Comparison of ENCODE assay signal across 23 mouse cellular contexts in genomic region chr2:134585243-134585642, GRCm38 (mm10). TPM values are rescaled to one million over a fixed set of nuclear protein-coding genes. Genes with fewer than 3 reads are reported as not detected.
DNase-seq lines count a peak whose midpoint lies in the region; ATAC-seq and TF ChIP-seq lines count a peak whose summit lies in the region.
"Had no signal": no experiment of that assay in that cellular context is flagged by ENCODE, and none has a peak within 500 bp of the region (broad histone marks: within the 10 kb centered on the region; RNA-seq: fewer than 3 reads in every experiment).

No protein-coding gene starts in this region.

- no peaks in the 10 kb centered on the region for H3K4me1 ChIP-seq in hindbrain, postnatal 0 days (ENCODE audit: insufficient read depth, low read length)
- H3K4me1 ChIP-seq in hindbrain, embryonic 16.5 days (ENCODE audit: control insufficient read depth, insufficient read depth, low read depth, low read length), result no peaks in the 10 kb centered on the region
- no peaks in the 10 kb centered on the region for H3K4me1 ChIP-seq in midbrain, embryonic 11.5 days (ENCODE audit: control insufficient read depth, insufficient read depth, low read length)
- H3K4me1 ChIP-seq in midbrain, embryonic 16.5 days (ENCODE audit: control insufficient read depth, insufficient read depth, low read length), result no peaks in the 10 kb centered on the region
- H3K4me1 ChIP-seq in midbrain, embryonic 14.5 days (ENCODE audit: control insufficient read depth, insufficient read depth, low read length), result no peaks in the 10 kb centered on the region
- no peaks in the 10 kb centered on the region for H3K4me1 ChIP-seq in intestine, embryonic 16.5 days (ENCODE audit: control insufficient read depth, insufficient read depth, low read length)
- H3K4me1 ChIP-seq: embryonic facial prominence, embryonic 10.5 days; forebrain, embryonic 15.5 days; heart, embryonic 10.5 days; hindbrain, embryonic 12.5 days; intestine, embryonic 15.5 days had no signal

- ATAC-seq in hindbrain, postnatal 0 days, result no peak
- no peak for ATAC-seq in hindbrain, embryonic 16.5 days
- ATAC-seq in midbrain, embryonic 11.5 days (ENCODE audit: low FRiP score), result peak; percentile 61
- ATAC-seq in midbrain, embryonic 16.5 days, result no peak
- ATAC-seq in midbrain, embryonic 14.5 days (ENCODE audit: low FRiP score, low TSS enrichment), result peak; percentile 58; the same call in 1 of the 2 replicates
- no peak for ATAC-seq in intestine, embryonic 16.5 days
- ATAC-seq: forebrain, embryonic 15.5 days; intestine, embryonic 15.5 days had no signal

- H3K4me2 ChIP-seq in hindbrain, postnatal 0 days (ENCODE audit: low read depth, low read length), result no peak overlapping the region
- no peak overlapping the region for H3K4me2 ChIP-seq in hindbrain, embryonic 16.5 days (ENCODE audit: low read length)
- H3K4me2 ChIP-seq in midbrain, embryonic 11.5 days, result no peak overlapping the region
- no peak overlapping the region for H3K4me2 ChIP-seq in midbrain, embryonic 16.5 days (ENCODE audit: low read length)
- H3K4me2 ChIP-seq in midbrain, embryonic 14.5 days (ENCODE audit: low read length), result no peak overlapping the region
- no peak overlapping the region for H3K4me2 ChIP-seq in intestine, embryonic 16.5 days (ENCODE audit: low read depth, low read length)
- H3K4me2 ChIP-seq: forebrain, embryonic 15.5 days; hindbrain, embryonic 12.5 days; intestine, embryonic 15.5 days had no signal

- no peaks in the 10 kb centered on the region for H3K27me3 ChIP-seq in hindbrain, postnatal 0 days (ENCODE audit: insufficient read depth, low read length)
- H3K27me3 ChIP-seq in hindbrain, embryonic 16.5 days (replicated peaks; ENCODE audit: control insufficient read depth, insufficient read depth, low read length), result no peaks in the 10 kb centered on the region
- H3K27me3 ChIP-seq in midbrain, embryonic 11.5 days (ENCODE audit: control insufficient read depth, insufficient read depth, low read length), result no peaks in the 10 kb centered on the region
- no peaks in the 10 kb centered on the region for H3K27me3 ChIP-seq in midbrain, embryonic 16.5 days (ENCODE audit: control insufficient read depth, insufficient read depth, low read depth, low read length)
- no peaks in the 10 kb centered on the region for H3K27me3 ChIP-seq in midbrain, embryonic 14.5 days (ENCODE audit: control insufficient read depth, insufficient read depth, low read length)
- H3K27me3 ChIP-seq in intestine, embryonic 16.5 days (replicated peaks; ENCODE audit: control insufficient read depth, insufficient read depth, low read length), result no peaks in the 10 kb centered on the region
- H3K27me3 ChIP-seq: forebrain, embryonic 15.5 days; hindbrain, embryonic 12.5 days; intestine, embryonic 15.5 days had no signal

- no peaks in the 10 kb centered on the region for H3K36me3 ChIP-seq in hindbrain, postnatal 0 days (ENCODE audit: insufficient read depth, low read length)
- H3K36me3 ChIP-seq in hindbrain, embryonic 16.5 days (ENCODE audit: control insufficient read depth, insufficient read depth, low read length), result no peaks in the 10 kb centered on the region
- H3K36me3 ChIP-seq in midbrain, embryonic 11.5 days (ENCODE audit: control insufficient read depth, insufficient read depth, low read length), result no peaks in the 10 kb centered on the region
- no peaks in the 10 kb centered on the region for H3K36me3 ChIP-seq in midbrain, embryonic 16.5 days (ENCODE audit: control insufficient read depth, insufficient read depth, low read length)
- no peaks in the 10 kb centered on the region for H3K36me3 ChIP-seq in midbrain, embryonic 14.5 days (ENCODE audit: control insufficient read depth, insufficient read depth, low read length)
- no peaks in the 10 kb centered on the region for H3K36me3 ChIP-seq in intestine, embryonic 16.5 days (ENCODE audit: control insufficient read depth, insufficient read depth, low read length)
- H3K36me3 ChIP-seq: embryonic facial prominence, embryonic 10.5 days; forebrain, embryonic 15.5 days; heart, embryonic 10.5 days; hindbrain, embryonic 12.5 days; intestine, embryonic 15.5 days had no signal

- DNase-seq in hindbrain, postnatal 0 days (ENCODE audit: low spot score), result peak; percentile 39
- DNase-seq in midbrain, embryonic 11.5 days (ENCODE audit: low spot score, missing footprints), result no peak
- DNase-seq in Muller cell, postnatal 12 days (ENCODE audit: inconsistent ontology term), result peak; percentile 12
- DNase-seq in midbrain, embryonic 14.5 days, result peak; percentile 49
- DNase-seq: adrenal gland, postnatal 10 days; cerebellum, adult 2 months; cerebellum, postnatal 25 days; gastrocnemius, postnatal 36 days; heart, adult 11 months; heart, postnatal 10 days; heart, postnatal 4 days had no signal

- H3K4me3 ChIP-seq in hindbrain, postnatal 0 days (ENCODE audit: low read length), result no peak overlapping the region
- no peak overlapping the region for H3K4me3 ChIP-seq in hindbrain, embryonic 16.5 days (ENCODE audit: low read length)
- no peak overlapping the region for H3K4me3 ChIP-seq in midbrain, embryonic 11.5 days (ENCODE audit: low read depth, low read length)
- H3K4me3 ChIP-seq in midbrain, embryonic 16.5 days (ENCODE audit: low read depth, low read length), result no peak overlapping the region
- no peak overlapping the region for H3K4me3 ChIP-seq in midbrain, embryonic 14.5 days (replicated peaks; ENCODE audit: low read depth, low read length)
- no peak overlapping the region for H3K4me3 ChIP-seq in intestine, embryonic 16.5 days (ENCODE audit: low read length)
- H3K4me3 ChIP-seq: embryonic facial prominence, embryonic 10.5 days; forebrain, embryonic 15.5 days; heart, embryonic 10.5 days; hindbrain, embryonic 12.5 days; intestine, embryonic 15.5 days had no signal

- TF ChIP-seq CTCF in hindbrain, postnatal 0 days (IDR thresholded peaks at IDR 0.05; ENCODE audit: low read depth), result no peak

- 39% methylated on average over 4 of the region's 4 CpGs for WGBS in hindbrain, postnatal 0 days
- WGBS in hindbrain, embryonic 16.5 days, result 38% methylated on average over 4 of the region's 4 CpGs
- WGBS in midbrain, embryonic 11.5 days, result 31% methylated on average over 4 of the region's 4 CpGs
- WGBS in midbrain, embryonic 16.5 days, result 24% methylated on average over 4 of the region's 4 CpGs
- WGBS in midbrain, embryonic 14.5 days, result 16% methylated on average over 4 of the region's 4 CpGs
- WGBS in intestine, embryonic 16.5 days, result 61% methylated on average over 4 of the region's 4 CpGs

- H3K27ac ChIP-seq in hindbrain, postnatal 0 days, result no peak overlapping the region
- H3K27ac ChIP-seq in hindbrain, embryonic 16.5 days (ENCODE audit: low read depth, low read length), result no peak overlapping the region
- no peak overlapping the region for H3K27ac ChIP-seq in midbrain, embryonic 11.5 days (ENCODE audit: low read depth, low read length)
- H3K27ac ChIP-seq in midbrain, embryonic 16.5 days (ENCODE audit: low read length), result no peak overlapping the region
- H3K27ac ChIP-seq in midbrain, embryonic 14.5 days (replicated peaks; ENCODE audit: low read depth, low read length), result no peak overlapping the region
- H3K27ac ChIP-seq in intestine, embryonic 16.5 days (ENCODE audit: low read length), result no peak overlapping the region
- H3K27ac ChIP-seq: embryonic facial prominence, embryonic 10.5 days; forebrain, embryonic 15.5 days; heart, embryonic 10.5 days; hindbrain, embryonic 12.5 days; intestine, embryonic 15.5 days had no signal

- no peak overlapping the region for H3K9ac ChIP-seq in hindbrain, postnatal 0 days (replicated peaks; ENCODE audit: low read length)
- H3K9ac ChIP-seq in hindbrain, embryonic 16.5 days (ENCODE audit: low read depth, low read length), result no peak overlapping the region
- no peak overlapping the region for H3K9ac ChIP-seq in midbrain, embryonic 11.5 days (ENCODE audit: low read length)
- H3K9ac ChIP-seq in midbrain, embryonic 16.5 days (ENCODE audit: low read depth, low read length), result no peak overlapping the region
- no peak overlapping the region for H3K9ac ChIP-seq in midbrain, embryonic 14.5 days (replicated peaks; ENCODE audit: low read length)
- no peak overlapping the region for H3K9ac ChIP-seq in intestine, embryonic 16.5 days (ENCODE audit: low read depth, low read length)
- H3K9ac ChIP-seq: forebrain, embryonic 15.5 days; hindbrain, embryonic 12.5 days; intestine, embryonic 15.5 days had no signal

- H3K9me3 ChIP-seq in hindbrain, postnatal 0 days (ENCODE audit: low read length), result no peaks in the 10 kb centered on the region
- 0 out of 2 replicates have a peak, but pooled peaks cover under 1% of the 10 kb centered on the region for H3K9me3 ChIP-seq in hindbrain, embryonic 16.5 days (ENCODE audit: control insufficient read depth, low read length)
- H3K9me3 ChIP-seq in midbrain, embryonic 11.5 days (ENCODE audit: control insufficient read depth, low read length), result no peaks in the 10 kb centered on the region
- H3K9me3 ChIP-seq in midbrain, embryonic 16.5 days (replicated peaks; ENCODE audit: control insufficient read depth, low read length, poor library complexity, severe bottlenecking), result no peaks in the 10 kb centered on the region
- H3K9me3 ChIP-seq in midbrain, embryonic 14.5 days (ENCODE audit: control insufficient read depth, low read length), result no peaks in the 10 kb centered on the region
- no peaks in the 10 kb centered on the region for H3K9me3 ChIP-seq in intestine, embryonic 16.5 days (ENCODE audit: control insufficient read depth, low read length)
- H3K9me3 ChIP-seq: forebrain, embryonic 15.5 days; heart, embryonic 10.5 days; hindbrain, embryonic 12.5 days; intestine, embryonic 15.5 days had no signal

RNA-seq across cellular contexts. Expression of gene Hao1, which starts 31.1 kb away (rescaled TPM):
- total RNA-seq in hindbrain, postnatal 0 days (2014; rRNA removed), result 0.25 TPM in 1 of 2 replicates, not detected in the other
- 0.09 and 0.30 TPM in 2 replicates for polyA plus RNA-seq in hindbrain, postnatal 0 days (2015; fragmentation: Nextera tagmentation; extraction: Ambion mirVana)
- 0.07 and 0.10 TPM in 2 replicates for polyA plus RNA-seq in hindbrain, embryonic 16.5 days (2015; fragmentation: Nextera tagmentation; extraction: Ambion mirVana)
- not detected in 2 replicates for polyA plus RNA-seq in midbrain, embryonic 11.5 days (2014; fragmentation: Nextera tagmentation; extraction: Ambion mirVana)
- 0.09 and 0.10 TPM in 2 replicates for polyA plus RNA-seq in midbrain, embryonic 16.5 days (2015; fragmentation: Nextera tagmentation; extraction: Ambion mirVana)
- 0.11 TPM in 1 of 2 replicates, not detected in the other for polyA plus RNA-seq in midbrain, embryonic 14.5 days (2014; fragmentation: Nextera tagmentation; extraction: Ambion mirVana)
- 0.11 TPM in 1 of 2 replicates, not detected in the other for polyA plus RNA-seq in intestine, embryonic 16.5 days (2015; fragmentation: Nextera tagmentation; extraction: Ambion mirVana)
- total RNA-seq: ES-E14; gastrocnemius, adult 8-10 months; gastrocnemius, postnatal 36 days; heart, postnatal 10 days; heart, postnatal 4 days had no signal
- polyA plus RNA-seq: cerebellum, adult 2 months; embryonic facial prominence, embryonic 10.5 days; embryonic facial prominence, embryonic 14.5 days; heart, embryonic 10.5 days; heart, embryonic 14.5 days; hindbrain, embryonic 12.5 days; intestine, embryonic 15.5 days had no signal

RNA-seq across cellular contexts. Expression of gene Tmx4, which starts 58.7 kb away (rescaled TPM):
- total RNA-seq in hindbrain, postnatal 0 days (2014; rRNA removed), result 116 and 123 TPM in 2 replicates
- 77.4 and 81.3 TPM in 2 replicates for polyA plus RNA-seq in hindbrain, postnatal 0 days (2015; fragmentation: Nextera tagmentation; extraction: Ambion mirVana)
- polyA plus RNA-seq in hindbrain, embryonic 16.5 days (2015; fragmentation: Nextera tagmentation; extraction: Ambion mirVana), result 98.9 and 117 TPM in 2 replicates
- 48.9 and 56.3 TPM in 2 replicates for polyA plus RNA-seq in midbrain, embryonic 11.5 days (2014; fragmentation: Nextera tagmentation; extraction: Ambion mirVana)
- polyA plus RNA-seq in midbrain, embryonic 16.5 days (2015; fragmentation: Nextera tagmentation; extraction: Ambion mirVana), result 143 and 144 TPM in 2 replicates
- polyA plus RNA-seq in midbrain, embryonic 14.5 days (2014; fragmentation: Nextera tagmentation; extraction: Ambion mirVana), result 103 and 149 TPM in 2 replicates
- polyA plus RNA-seq in intestine, embryonic 16.5 days (2015; fragmentation: Nextera tagmentation; extraction: Ambion mirVana), result 9.7 and 10.7 TPM in 2 replicates

Comparison
In these comparisons a context has a peak if more than half of its experiments do, and no peak if none do; other contexts are left out.
1. ATAC-seq: peak in midbrain, embryonic 11.5 days (single experiment) and midbrain, embryonic 14.5 days (single experiment); none in hindbrain, postnatal 0 days (single experiment), hindbrain, embryonic 16.5 days (single experiment), midbrain, embryonic 16.5 days (single experiment) and intestine, embryonic 16.5 days (single experiment).